Mouse (Mus musculus) neural tube, embryonic 13.5 days (tissue): ENCODE measurements around the gene Grb7. TPM values are rescaled to one million over a fixed set of nuclear protein-coding genes. Genes with fewer than 3 reads are reported as not detected.

Experiments used
- ATAC-seq: fragments of 200-750 bp; cut with Nextera tagmentation; 2 replicates; pipeline ENCODE4 v1.8.0; 2017; ENCODE audit warnings: low read depth, mild to moderate bottlenecking, moderate TSS enrichment, moderate library complexity
- H3K27ac ChIP-seq: fragments of 300-500 bp; sonication (generic); replicated peaks from 2 replicates; pipeline ENCODE4 v1.5.1; 2015; ENCODE audit warnings: moderate library complexity, mild to moderate bottlenecking, inconsistent platforms
- H3K27me3 ChIP-seq: fragments of 300-500 bp; sonication (generic); 2 replicates; pipeline ENCODE4 v1.6.1; 2015; ENCODE audit warnings: mild to moderate bottlenecking, inconsistent platforms
- H3K36me3 ChIP-seq: fragments of 300-500 bp; sonication (generic); 2 replicates; pipeline ENCODE4 v1.6.1; 2015; ENCODE audit warnings: mild to moderate bottlenecking, inconsistent platforms
- H3K4me1 ChIP-seq: fragments of 300-500 bp; sonication (generic); replicated peaks from 2 replicates; pipeline ENCODE4 v1.6.1; 2015; ENCODE audit warnings: inconsistent platforms
- H3K4me2 ChIP-seq: fragments of 300-500 bp; sonication (generic); 2 replicates; pipeline ENCODE4 v1.6.1; 2015; ENCODE audit warnings: inconsistent platforms, mild to moderate bottlenecking, moderate library complexity
- H3K4me3 ChIP-seq: fragments of 300-500 bp; sonication (generic); 2 replicates; pipeline ENCODE4 v1.5.1; 2015; ENCODE audit warnings: mild to moderate bottlenecking, inconsistent platforms
- H3K9ac ChIP-seq: fragments of 300-500 bp; sonication (generic); 2 replicates; pipeline ENCODE4 v1.6.1; 2015; ENCODE audit warnings: moderate library complexity, mild to moderate bottlenecking, inconsistent platforms
- H3K9me3 ChIP-seq: fragments of 300-500 bp; sonication (generic); 2 replicates; pipeline ENCODE4 v1.6.1; 2016; ENCODE audit warnings: inconsistent platforms
- WGBS: fragments of 180-500 bp; shearing (Covaris S2); methylation state at CpG from one replicate; pipeline ENCODE4 v1.1.7; 2015; 5-methylcytosine and 5-hydroxymethylcytosine counted together
- polyA plus RNA-seq: library from polyadenylated mRNA; unstranded; fragments of >200 nt; fragmentation: Nextera tagmentation; extraction: Ambion mirVana; gene quantifications from 2 replicates; pipeline ENCODE4 v1.2.1, GENCODE M21; 2015

Gene Grb7
- polyA plus RNA-seq, 1 experiment from 2014 or later, result 0.47 TPM

DNA sequence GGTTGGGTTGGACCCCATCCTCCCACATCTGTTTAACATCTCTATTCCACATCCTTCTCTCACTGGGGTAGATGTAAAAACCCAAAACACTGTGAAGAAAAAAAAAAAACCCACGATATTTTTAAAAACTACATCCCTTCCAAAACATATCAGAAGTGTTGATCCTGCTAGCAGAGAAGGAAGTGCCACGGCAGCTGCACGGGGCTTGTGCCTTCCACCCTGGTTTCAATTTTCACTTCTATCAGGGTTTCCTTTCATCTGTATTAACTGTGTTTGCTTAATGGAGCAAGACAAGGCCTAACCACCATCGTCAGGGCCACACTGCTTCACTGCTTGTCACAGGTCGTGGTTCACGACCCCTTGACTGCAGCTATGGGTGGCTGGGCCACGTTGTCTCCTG is 46.8 kb downstream of the Grb7 start:
- peaks cover 31% of the 10 kb centered on the region for H3K4me1 ChIP-seq
- 22% methylated on average over 7 of the region's 7 CpGs for WGBS
- no peak overlapping the region for H3K4me3 ChIP-seq
- H3K27me3 ChIP-seq, result peaks cover 19% of the 10 kb centered on the region
- 0 out of 2 replicates have a peak overlapping the region, but pooled peaks have one; percentile 1 for H3K27ac ChIP-seq
- no peak overlapping the region for H3K9ac ChIP-seq
- no peaks in the 10 kb centered on the region for H3K9me3 ChIP-seq
- no peaks in the 10 kb centered on the region for H3K36me3 ChIP-seq
- no peak overlapping the region for H3K4me2 ChIP-seq
- no peak for ATAC-seq

DNA sequence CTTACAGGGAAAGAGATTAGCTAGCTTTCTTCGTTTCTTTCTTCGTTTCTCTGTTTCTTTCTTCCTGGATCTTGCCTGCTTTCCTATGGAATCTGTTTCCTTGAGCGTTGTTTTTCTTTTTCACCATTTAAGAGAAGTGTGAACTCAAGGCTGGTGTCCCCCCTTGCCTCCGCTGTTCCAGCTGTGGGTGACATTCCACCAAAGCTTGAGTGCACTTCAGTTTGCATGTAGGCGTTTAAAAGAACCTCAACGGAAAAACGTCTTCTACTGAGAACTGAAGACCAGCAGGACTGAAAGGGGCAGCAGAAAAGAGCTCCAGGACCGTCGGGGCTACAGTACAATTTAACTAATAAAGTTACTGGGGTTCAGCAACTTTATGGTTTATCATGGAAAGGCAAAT is 47.2 kb downstream of the Grb7 start:
- H3K9me3 ChIP-seq, result no peaks in the 10 kb centered on the region
- no peak overlapping the region for H3K9ac ChIP-seq
- peaks cover 19% of the 10 kb centered on the region for H3K27me3 ChIP-seq
- H3K4me1 ChIP-seq, result peaks cover 35% of the 10 kb centered on the region
- ATAC-seq, result no peak
- 0 out of 2 replicates have a peak overlapping the region, but pooled peaks have one; percentile 1 for H3K27ac ChIP-seq
- no peak overlapping the region for H3K4me3 ChIP-seq
- H3K36me3 ChIP-seq, result no peaks in the 10 kb centered on the region
- H3K4me2 ChIP-seq, result no peak overlapping the region
- 69% methylated on average over 9 of the region's 9 CpGs for WGBS

DNA sequence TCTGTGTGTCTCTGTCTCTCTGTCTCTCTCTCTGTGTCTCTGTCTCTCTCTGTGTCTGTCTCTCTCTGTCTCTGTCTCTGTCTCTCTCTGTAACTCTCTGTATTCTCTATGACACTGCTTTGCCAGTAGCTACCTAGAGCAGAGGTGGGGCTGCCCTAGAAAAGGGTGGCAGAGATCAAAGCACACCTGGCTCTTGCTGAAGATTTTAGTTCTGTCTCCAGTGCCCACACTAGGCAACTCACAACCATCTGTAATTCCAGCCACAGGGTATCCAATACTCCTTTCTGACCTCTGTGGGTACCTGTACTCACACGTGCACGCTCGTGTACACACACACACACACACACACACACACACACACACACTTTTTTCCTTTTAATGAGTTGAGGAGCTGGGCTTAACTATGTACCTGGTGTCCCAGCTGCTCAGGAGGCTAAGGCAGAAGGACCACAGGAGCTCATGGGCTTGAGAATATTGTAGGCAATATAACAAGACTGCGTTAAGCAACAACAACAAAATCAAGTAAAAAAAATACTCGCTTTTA is 49.1 kb downstream of the Grb7 start:
- Histone ChIP-seq H3K4me3 (no peak overlapping the region), H3K36me3 (no peaks in the 10 kb centered on the region), H3K27me3 (peaks cover 27% of the 10 kb centered on the region), H3K27ac (no peak overlapping the region), H3K9me3 (no peaks in the 10 kb centered on the region), H3K9ac (no peak overlapping the region), H3K4me2 (no peak overlapping the region), H3K4me1 (peaks cover 24% of the 10 kb centered on the region)
- ATAC-seq, result no peak
- WGBS, result 88% methylated on average over 5 of the region's 5 CpGs

DNA sequence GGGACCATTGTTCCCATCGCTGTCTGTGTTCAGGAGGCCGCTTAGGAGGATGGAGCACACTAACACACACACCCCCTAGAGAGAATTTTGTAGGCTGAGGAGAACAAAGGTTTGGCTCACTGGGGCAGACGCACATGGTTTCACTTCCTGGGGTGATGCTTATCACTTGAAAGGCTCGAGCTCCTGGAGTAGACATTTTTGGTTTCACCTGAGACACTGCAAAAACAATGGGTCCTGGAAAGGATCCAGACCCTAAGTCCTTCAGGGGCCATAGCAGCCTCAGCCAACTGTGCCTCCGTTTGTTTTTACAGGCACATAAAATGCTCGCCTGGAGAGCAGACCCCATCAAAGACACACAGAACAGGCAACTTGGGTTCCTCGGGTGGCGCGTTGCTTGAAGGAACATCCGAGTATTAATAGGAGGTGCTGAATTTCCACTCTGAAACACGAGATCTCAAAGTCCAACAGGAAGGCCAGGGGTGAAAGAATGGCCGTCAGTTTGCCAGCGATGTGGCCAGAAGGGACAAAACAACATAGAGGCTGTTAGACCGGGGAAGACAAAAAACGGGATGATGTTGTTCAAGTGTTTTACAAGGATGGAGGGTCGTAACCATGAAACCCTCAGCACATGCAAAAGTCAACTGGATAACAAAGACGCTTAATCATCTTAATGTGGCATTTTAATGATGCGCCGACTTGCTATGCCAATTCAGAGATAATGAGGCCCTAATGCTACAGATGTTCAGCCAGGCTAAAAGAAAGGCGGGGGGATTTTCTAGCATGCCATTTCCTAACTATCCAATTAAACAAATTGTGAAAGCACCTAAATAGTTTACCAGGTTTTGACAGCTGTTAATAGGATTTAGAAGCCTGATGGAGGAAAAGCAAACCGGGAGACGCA is 51.4 kb downstream of the Grb7 start:
- H3K4me2 ChIP-seq, result peak overlapping the region; percentile 40
- peak; percentile 82 for ATAC-seq
- no peak overlapping the region for H3K4me3 ChIP-seq
- no peaks in the 10 kb centered on the region for H3K9me3 ChIP-seq
- H3K36me3 ChIP-seq, result no peaks in the 10 kb centered on the region
- 10% methylated on average over 22 of the region's 22 CpGs for WGBS
- peak overlapping the region; percentile 18; the same call in 1 of the 2 replicates for H3K9ac ChIP-seq
- peaks cover 32% of the 10 kb centered on the region for H3K27me3 ChIP-seq
- peak overlapping the region; percentile 90 for H3K27ac ChIP-seq
- peaks cover 26% of the 10 kb centered on the region for H3K4me1 ChIP-seq

DNA sequence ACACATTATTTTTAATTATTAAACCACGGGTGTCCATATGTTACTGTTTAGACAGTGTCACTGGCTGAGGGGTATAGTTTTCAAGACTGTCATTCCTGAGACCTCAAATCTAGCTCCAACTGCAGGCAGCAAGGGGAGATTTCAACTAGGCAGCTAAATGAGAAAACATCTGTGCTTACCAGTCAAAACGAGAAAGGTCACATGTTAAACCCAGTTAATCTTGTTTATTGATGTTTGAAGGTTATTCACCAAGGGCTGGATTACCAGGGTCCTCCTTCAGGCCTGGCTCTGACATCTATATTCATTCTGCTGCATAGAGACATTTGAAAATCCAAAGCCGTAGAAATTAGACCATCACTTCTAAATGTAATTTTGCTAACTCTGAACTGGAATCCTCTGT is 58.7 kb downstream of the Grb7 start:
- H3K9me3 ChIP-seq, result no peaks in the 10 kb centered on the region
- H3K4me2 ChIP-seq, result no peak overlapping the region
- no peak overlapping the region for H3K4me3 ChIP-seq
- H3K27me3 ChIP-seq, result peaks cover 13% of the 10 kb centered on the region
- no peak overlapping the region for H3K9ac ChIP-seq
- peaks cover 4% of the 10 kb centered on the region; the same call in 1 of the 2 replicates for H3K4me1 ChIP-seq
- no peaks in the 10 kb centered on the region for H3K36me3 ChIP-seq
- ATAC-seq, result no peak
- H3K27ac ChIP-seq, result no peak overlapping the region
- WGBS, result 69% methylated on average over 3 of the region's 3 CpGs

Other genes with a start within 250 kb of the Grb7 start
- 9.4 and 9.6 TPM in 2 replicates for gene Cdk12, start 243.3 kb upstream of the Grb7 start, polyA plus RNA-seq
- gene Neurod2, start 116.7 kb upstream of the Grb7 start, polyA plus RNA-seq, result 26.4 and 27.0 TPM in 2 replicates
- 1.7 and 2.1 TPM in 2 replicates for gene Ppp1r1b, start 98.0 kb upstream of the Grb7 start, polyA plus RNA-seq
- 39.7 and 41.1 TPM in 2 replicates for gene Stard3, start 88.0 kb upstream of the Grb7 start, polyA plus RNA-seq
- 0.42 and 2.1 TPM in 2 replicates for gene Tcap, start 62.6 kb upstream of the Grb7 start, polyA plus RNA-seq
- gene Pnmt, start 59.9 kb upstream of the Grb7 start, polyA plus RNA-seq, result 0.73 and 0.79 TPM in 2 replicates
- 7.4 and 8.7 TPM in 2 replicates for gene Pgap3, start 45.9 kb upstream of the Grb7 start, polyA plus RNA-seq
- 10.4 and 10.9 TPM in 2 replicates for gene Erbb2, start 33.9 kb upstream of the Grb7 start, polyA plus RNA-seq
- 239 and 265 TPM in 2 replicates for gene Mien1, start 7.4 kb upstream of the Grb7 start, polyA plus RNA-seq
- 0.31 TPM in 1 of 2 replicates, not detected in the other for gene Ikzf3, start 99.6 kb downstream of the Grb7 start, polyA plus RNA-seq
- gene Zpbp2, start 104.7 kb downstream of the Grb7 start, polyA plus RNA-seq, result 0.23 TPM in 1 of 2 replicates, not detected in the other
- 78.0 and 81.0 TPM in 2 replicates for gene Ormdl3, start 141.0 kb downstream of the Grb7 start, polyA plus RNA-seq
- not detected in 2 replicates for gene Lrrc3c, start 151.9 kb downstream of the Grb7 start, polyA plus RNA-seq
- gene Gm12355, start 179.3 kb downstream of the Grb7 start, polyA plus RNA-seq, result 0.89 and 1.1 TPM in 2 replicates
- not detected in 2 replicates for gene Gsdma3, start 180.0 kb downstream of the Grb7 start, polyA plus RNA-seq
- gene Gsdma2, start 200.4 kb downstream of the Grb7 start, polyA plus RNA-seq, result 0.24 TPM in 1 of 2 replicates, not detected in the other
- not detected in 2 replicates for gene Gsdma, start 218.0 kb downstream of the Grb7 start, polyA plus RNA-seq
- gene Psmd3, start 236.2 kb downstream of the Grb7 start, polyA plus RNA-seq, result 177 and 181 TPM in 2 replicates